Mouse (Mus musculus) spleen, adult 2 months (tissue): ENCODE measurements around the gene Gm6309.
"Not testable (repeated sequence)": the region's sequence is repeated elsewhere in the genome, so short reads cannot be mapped to it uniquely, and the experiment has no call there.

Experiments used
- CTCF ChIP-seq: fragments of 200-500 bp; IDR thresholded peaks from 2 replicates; pipeline ENCODE4 v1.5.1; 2011; ENCODE audit warnings: mild to moderate bottlenecking, inconsistent platforms; ENCODE audit not compliant: insufficient read depth, insufficient read length, insufficient replicate concordance; ENCODE audit errors: extremely low read depth
- POLR2A ChIP-seq: fragments of 200-500 bp; IDR thresholded peaks from 2 replicates; pipeline ENCODE4 v1.6.1; 2011; ENCODE audit warnings: low read depth, low read length, inconsistent platforms

DNA sequence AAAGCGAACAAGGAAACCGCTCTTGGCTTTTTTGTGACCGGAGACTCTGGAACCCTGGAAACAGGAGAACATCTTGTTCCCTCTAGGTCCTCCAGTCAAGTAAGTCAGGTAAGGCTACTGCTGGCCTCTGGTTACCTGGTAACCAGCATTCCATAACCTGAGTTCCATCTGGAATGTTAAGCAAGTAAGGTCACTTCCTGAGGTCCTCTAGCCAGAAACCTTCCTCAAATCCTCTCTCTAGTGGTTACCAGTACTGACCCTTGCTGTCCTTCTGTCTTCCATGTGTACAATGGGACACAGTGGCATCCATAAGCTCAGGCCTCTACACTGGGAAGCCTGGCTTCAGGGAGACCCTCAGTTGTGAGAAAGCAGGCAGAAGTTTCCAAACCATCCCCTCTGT lies 10.1 kb downstream of the Gm6309 start, which contains the start of gene Gm5565:
- TF ChIP-seq CTCF, POLR2A: not testable (repeated sequence)
